Comparison of ENCODE assay signal across 8 mouse cellular contexts in the genomic region with DNA sequence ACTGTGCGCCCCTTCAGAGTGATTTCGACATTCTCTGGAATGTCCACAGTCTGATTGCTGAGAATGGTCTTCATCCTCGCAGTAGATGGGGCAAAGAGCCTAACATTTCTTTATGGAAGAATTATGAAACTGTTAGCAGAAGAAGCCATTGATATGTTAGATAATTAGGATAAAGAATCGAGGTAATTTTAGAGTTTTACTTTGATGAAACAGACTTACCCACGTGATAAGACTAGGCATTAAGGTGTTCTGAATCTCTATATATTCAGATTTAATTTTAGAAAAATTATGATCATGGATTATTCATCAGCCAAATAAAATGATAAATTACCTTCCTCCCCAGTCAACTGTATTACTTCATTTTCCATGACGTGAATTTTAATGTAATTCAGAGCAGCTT. TPM values are rescaled to one million over a fixed set of nuclear protein-coding genes. Genes with fewer than 3 reads are reported as not detected.
DNase-seq lines count a peak whose midpoint lies in the region; ATAC-seq and TF ChIP-seq lines count a peak whose summit lies in the region.

Rpl9-ps6 (minus strand) TSS at position 101 of the 400 bp plus-strand sequence.

- TF ChIP-seq POLR2A in myocyte (IDR thresholded peaks at IDR 0.05; ENCODE audit: insufficient read length, low read depth), result no peak

- 81% methylated on average over 6 of the region's 6 CpGs for WGBS in kidney, embryonic 15.5 days
- 87% methylated on average over 6 of the region's 6 CpGs for WGBS in embryonic facial prominence, embryonic 10.5 days
- WGBS in heart, embryonic 12.5 days, result 77% methylated on average over 6 of the region's 6 CpGs

- H3K4me3 ChIP-seq in kidney, embryonic 15.5 days (replicated peaks), result no peak within 1 kb of the TSS
- H3K4me3 ChIP-seq in embryonic facial prominence, embryonic 10.5 days, result no peak within 1 kb of the TSS
- H3K4me3 ChIP-seq in heart, embryonic 12.5 days, result no peak within 1 kb of the TSS
- no peak within 1 kb of the TSS for H3K4me3 ChIP-seq in myocyte

- H3K36me3 ChIP-seq in kidney, embryonic 15.5 days, result no peaks in the 10 kb centered on the region
- H3K36me3 ChIP-seq in embryonic facial prominence, embryonic 10.5 days (replicated peaks), result no peaks in the 10 kb centered on the region
- no peaks in the 10 kb centered on the region for H3K36me3 ChIP-seq in heart, embryonic 12.5 days
- no peaks in the 10 kb centered on the region for H3K36me3 ChIP-seq in myocyte (ENCODE audit: control insufficient read depth, insufficient read depth)

- DNase-seq in kidney, adult 18-20 months, result no peak
- no peak for DNase-seq in embryonic facial prominence, embryonic 10.5 days (ENCODE audit: low spot score)
- no peak for DNase-seq in left cerebral cortex, adult 8-10 months (ENCODE audit: low spot score in 2 of 2)
- no peak for DNase-seq in spleen, adult 12 weeks (ENCODE audit: low spot score)
- no peak for DNase-seq in kidney, postnatal 14 days

- H3K27ac ChIP-seq in kidney, embryonic 15.5 days, result no peak within 1 kb of the TSS
- H3K27ac ChIP-seq in embryonic facial prominence, embryonic 10.5 days (replicated peaks), result no peak within 1 kb of the TSS
- H3K27ac ChIP-seq in heart, embryonic 12.5 days (ENCODE audit: poor library complexity, severe bottlenecking), result no peak within 1 kb of the TSS

- no peaks in the 10 kb centered on the region for H3K4me1 ChIP-seq in kidney, embryonic 15.5 days
- no peaks in the 10 kb centered on the region for H3K4me1 ChIP-seq in embryonic facial prominence, embryonic 10.5 days
- H3K4me1 ChIP-seq in heart, embryonic 12.5 days (replicated peaks), result no peaks in the 10 kb centered on the region

- ATAC-seq in kidney, embryonic 15.5 days (replicated peaks; ENCODE audit: low FRiP score), result no peak
- no peak for ATAC-seq in heart, embryonic 12.5 days (ENCODE audit: insufficient number of reproducible peaks, low FRiP score)

- H3K27me3 ChIP-seq in kidney, embryonic 15.5 days, result no peaks in the 10 kb centered on the region
- H3K27me3 ChIP-seq in embryonic facial prominence, embryonic 10.5 days (replicated peaks; ENCODE audit: low read depth, poor library complexity, severe bottlenecking), result no peaks in the 10 kb centered on the region
- H3K27me3 ChIP-seq in heart, embryonic 12.5 days (replicated peaks), result no peaks in the 10 kb centered on the region
- no peaks in the 10 kb centered on the region for H3K27me3 ChIP-seq in myocyte (ENCODE audit: control insufficient read depth, insufficient read depth, insufficient read length)

- no peaks in the 10 kb centered on the region for H3K79me2 ChIP-seq in myocyte (ENCODE audit: control insufficient read depth, insufficient read depth)

- H3K9ac ChIP-seq in kidney, embryonic 15.5 days, result no peak within 1 kb of the TSS
- no peak within 1 kb of the TSS for H3K9ac ChIP-seq in heart, embryonic 12.5 days

- no peaks in the 10 kb centered on the region for H3K9me3 ChIP-seq in kidney, embryonic 15.5 days (replicated peaks)
- no peaks in the 10 kb centered on the region for H3K9me3 ChIP-seq in embryonic facial prominence, embryonic 10.5 days
- H3K9me3 ChIP-seq in heart, embryonic 12.5 days (replicated peaks), result no peaks in the 10 kb centered on the region

- no peak within 1 kb of the TSS for H3K4me2 ChIP-seq in kidney, embryonic 15.5 days
- H3K4me2 ChIP-seq in heart, embryonic 12.5 days, result no peak within 1 kb of the TSS
- H3K4me2 ChIP-seq in myocyte (ENCODE audit: low read depth), result no peak within 1 kb of the TSS

- H3ac ChIP-seq in myocyte (ENCODE audit: control insufficient read depth, insufficient read length), result no peak within 1 kb of the TSS

TF ChIP-seq in myocyte, 11 proteins besides CTCF, POLR2A, EP300 and RAD21:
- TF ChIP-seq E2F4 (IDR thresholded peaks at IDR 0.05; ENCODE audit: insufficient read depth) (no peak), MAX (IDR thresholded peaks at IDR 0.05; ENCODE audit: low read depth) (no peak), MYOG (IDR thresholded peaks at IDR 0.05; ENCODE audit: control insufficient read depth in 1 of 3, insufficient read depth in 1 of 3, insufficient read length in 2 of 3, low read depth in 2 of 3) (no peak)

RNA-seq across cellular contexts. Expression of gene Rpl9-ps6, which starts in this region (rescaled TPM):
- polyA plus RNA-seq in kidney, embryonic 15.5 days (2015; fragmentation: Nextera tagmentation; extraction: Ambion mirVana), result 103 and 128 TPM in 2 replicates
- 69.7 and 70.3 TPM in 2 replicates for polyA plus RNA-seq in embryonic facial prominence, embryonic 10.5 days (2016; fragmentation: Nextera tagmentation; extraction: Ambion mirVana)
- 57.6 and 60.3 TPM in 2 replicates for polyA plus RNA-seq in heart, embryonic 12.5 days (2016; fragmentation: Nextera tagmentation; extraction: Ambion mirVana)
- 10 to 100 TPM; 25.0 to 46.3 (median 32.1) TPM for total RNA-seq in left cerebral cortex, adult 8-10 months (2022)
- polyA plus RNA-seq in myocyte (2012; fragmentation: generic; extraction: Trizol), result 91.2 TPM
